Mouse (Mus musculus): ENCODE data around the gene Scn2a. TPM values are rescaled to one million over a fixed set of nuclear protein-coding genes. Genes with fewer than 3 reads are reported as not detected.

Scn2a gene
- polyA plus RNA-seq, 1 experiment from 2014 or later, result 3.0 TPM

DNA sequence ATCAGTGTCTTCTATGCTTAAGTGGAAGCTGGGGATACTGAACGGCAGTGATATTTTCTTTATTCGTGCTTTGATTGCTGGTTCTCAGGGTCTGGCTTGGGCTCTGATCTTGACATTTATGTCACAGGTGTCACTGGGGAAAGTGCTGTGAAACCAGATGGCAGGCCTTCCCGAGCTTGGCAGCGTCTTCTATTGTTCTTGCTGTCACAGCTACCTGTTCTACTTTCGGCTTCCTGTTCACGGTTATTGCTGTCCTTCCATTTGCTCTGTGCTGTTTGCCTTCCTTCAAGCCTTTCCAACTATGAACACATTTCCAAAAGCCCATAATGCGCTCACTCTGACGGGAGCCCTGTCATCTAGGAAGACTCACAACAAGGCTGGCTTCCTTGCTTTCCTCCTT, 37.9 kb downstream of the Scn2a start:
- no peaks in the 10 kb centered on the region for H3K36me3 ChIP-seq (ENCODE audit: control insufficient read depth, insufficient read depth, low read length)
- 80% methylated on average over 8 of the region's 8 CpGs for WGBS
- no peak overlapping the region for H3K27ac ChIP-seq (ENCODE audit: low read depth)
- H3K27me3 ChIP-seq (replicated peaks; ENCODE audit: control insufficient read depth, insufficient read depth, low read length), result no peaks in the 10 kb centered on the region
- no peaks in the 10 kb centered on the region for H3K9me3 ChIP-seq (ENCODE audit: control insufficient read depth, low read length)
- H3K4me2 ChIP-seq (ENCODE audit: low read length), result no peak overlapping the region
- DNase-seq (ENCODE audit: low spot score) (no peak), ATAC-seq (replicated peaks; ENCODE audit: low FRiP score, low TSS enrichment, low read depth) (no peak)
- no peak overlapping the region for H3K9ac ChIP-seq (ENCODE audit: low read length)
- H3K4me1 ChIP-seq (replicated peaks; ENCODE audit: control insufficient read depth, insufficient read depth, low read length), result no peaks in the 10 kb centered on the region
- H3K4me3 ChIP-seq (ENCODE audit: low read depth, low read length), result no peak overlapping the region

DNA sequence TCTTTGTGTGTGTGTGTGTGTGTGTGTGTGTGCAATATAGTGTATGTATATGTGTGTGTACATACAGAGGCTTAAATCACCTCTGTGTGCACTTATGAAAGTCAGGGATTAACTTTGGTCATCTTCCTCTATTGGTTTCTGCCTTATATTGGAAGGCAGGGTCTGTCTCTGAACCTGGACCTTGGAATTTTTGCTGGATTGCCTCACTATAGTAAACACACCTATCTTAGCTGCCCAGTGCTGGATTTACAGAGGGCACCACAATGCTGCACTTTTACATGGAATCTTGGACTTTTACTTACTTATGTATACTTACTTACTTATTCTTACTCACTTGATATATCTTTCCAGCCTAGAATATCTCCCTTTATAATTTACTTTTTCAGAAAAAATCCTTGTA, 43.3 kb downstream of the Scn2a start:
- Histone ChIP-seq H3K4me3 (ENCODE audit: low read depth, low read length) (no peak overlapping the region), H3K9ac (ENCODE audit: low read length) (no peak overlapping the region), H3K36me3 (ENCODE audit: control insufficient read depth, insufficient read depth, low read length) (no peaks in the 10 kb centered on the region), H3K9me3 (ENCODE audit: control insufficient read depth, low read length) (no peaks in the 10 kb centered on the region), H3K27ac (ENCODE audit: low read depth) (no peak overlapping the region), H3K4me2 (ENCODE audit: low read length) (no peak overlapping the region), H3K4me1 (replicated peaks; ENCODE audit: control insufficient read depth, insufficient read depth, low read length) (0 out of 2 replicates have a peak, but pooled peaks cover 3% of the 10 kb centered on the region), H3K27me3 (replicated peaks; ENCODE audit: control insufficient read depth, insufficient read depth, low read length) (no peaks in the 10 kb centered on the region)
- ATAC-seq (replicated peaks; ENCODE audit: low FRiP score, low TSS enrichment, low read depth) (no peak), DNase-seq (ENCODE audit: low spot score) (no peak)

DNA sequence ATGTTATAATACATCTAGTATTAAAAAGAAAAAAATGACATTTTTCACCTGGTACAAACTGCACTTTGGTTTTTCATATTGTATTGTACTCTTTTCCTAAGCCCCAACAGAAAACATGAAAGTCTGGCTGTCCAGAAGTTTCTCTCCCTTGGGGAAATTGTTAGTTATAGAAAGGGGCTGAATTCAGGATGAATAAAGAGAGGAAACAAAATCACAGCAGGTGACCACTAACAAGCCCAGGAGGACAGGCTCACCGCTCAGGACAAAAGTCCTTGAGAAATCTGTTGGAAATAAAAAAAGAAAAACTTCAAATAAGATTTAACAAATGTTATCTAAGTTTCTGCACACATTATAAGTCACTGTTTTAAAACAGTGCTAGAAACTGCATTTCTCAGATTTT, 43.9 kb downstream of the Scn2a start:
- Histone ChIP-seq H3K36me3 (ENCODE audit: control insufficient read depth, insufficient read depth, low read length) (no peaks in the 10 kb centered on the region), H3K9ac (ENCODE audit: low read length) (no peak overlapping the region), H3K4me2 (ENCODE audit: low read length) (no peak overlapping the region), H3K27me3 (replicated peaks; ENCODE audit: control insufficient read depth, insufficient read depth, low read length) (no peaks in the 10 kb centered on the region), H3K9me3 (ENCODE audit: control insufficient read depth, low read length) (no peaks in the 10 kb centered on the region), H3K4me1 (replicated peaks; ENCODE audit: control insufficient read depth, insufficient read depth, low read length) (0 out of 2 replicates have a peak, but pooled peaks cover 3% of the 10 kb centered on the region), H3K4me3 (ENCODE audit: low read depth, low read length) (no peak overlapping the region), H3K27ac (ENCODE audit: low read depth) (no peak overlapping the region)
- 82% methylated on average over 1 of the region's 1 CpGs for WGBS
- ATAC-seq (replicated peaks; ENCODE audit: low FRiP score, low TSS enrichment, low read depth), result no peak
- DNase-seq (ENCODE audit: low spot score), result no peak

DNA sequence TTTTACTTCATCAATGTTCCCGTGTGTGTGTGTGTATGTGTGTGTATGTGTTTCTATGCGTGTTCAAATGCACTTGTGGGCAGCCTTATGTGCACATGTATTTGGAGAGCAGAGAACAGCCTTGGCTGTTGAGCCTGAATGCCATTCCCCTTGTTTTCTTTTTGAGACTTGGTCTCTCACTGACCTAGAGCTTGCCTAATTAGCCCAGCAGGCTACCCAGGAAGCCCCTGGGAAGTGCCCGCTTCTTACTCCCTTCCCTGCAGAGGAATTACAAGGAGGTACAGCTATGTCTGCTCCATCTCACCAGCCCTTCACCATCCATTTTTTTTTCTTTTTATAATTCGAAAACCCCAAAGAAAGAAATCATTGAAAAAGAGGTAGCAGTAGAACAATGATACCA, 44.6 kb downstream of the Scn2a start:
- WGBS, result 60% methylated on average over 4 of the region's 4 CpGs
- no peak for ATAC-seq (replicated peaks; ENCODE audit: low FRiP score, low TSS enrichment, low read depth)
- H3K4me3 ChIP-seq (ENCODE audit: low read depth, low read length), result no peak overlapping the region
- no peaks in the 10 kb centered on the region for H3K27me3 ChIP-seq (replicated peaks; ENCODE audit: control insufficient read depth, insufficient read depth, low read length)
- DNase-seq (ENCODE audit: low spot score), result no peak
- no peaks in the 10 kb centered on the region for H3K36me3 ChIP-seq (ENCODE audit: control insufficient read depth, insufficient read depth, low read length)
- no peaks in the 10 kb centered on the region for H3K9me3 ChIP-seq (ENCODE audit: control insufficient read depth, low read length)
- H3K9ac ChIP-seq (ENCODE audit: low read length), result no peak overlapping the region
- 0 out of 2 replicates have a peak, but pooled peaks cover 3% of the 10 kb centered on the region for H3K4me1 ChIP-seq (replicated peaks; ENCODE audit: control insufficient read depth, insufficient read depth, low read length)
- H3K4me2 ChIP-seq (ENCODE audit: low read length), result no peak overlapping the region
- H3K27ac ChIP-seq (ENCODE audit: low read depth), result no peak overlapping the region

DNA sequence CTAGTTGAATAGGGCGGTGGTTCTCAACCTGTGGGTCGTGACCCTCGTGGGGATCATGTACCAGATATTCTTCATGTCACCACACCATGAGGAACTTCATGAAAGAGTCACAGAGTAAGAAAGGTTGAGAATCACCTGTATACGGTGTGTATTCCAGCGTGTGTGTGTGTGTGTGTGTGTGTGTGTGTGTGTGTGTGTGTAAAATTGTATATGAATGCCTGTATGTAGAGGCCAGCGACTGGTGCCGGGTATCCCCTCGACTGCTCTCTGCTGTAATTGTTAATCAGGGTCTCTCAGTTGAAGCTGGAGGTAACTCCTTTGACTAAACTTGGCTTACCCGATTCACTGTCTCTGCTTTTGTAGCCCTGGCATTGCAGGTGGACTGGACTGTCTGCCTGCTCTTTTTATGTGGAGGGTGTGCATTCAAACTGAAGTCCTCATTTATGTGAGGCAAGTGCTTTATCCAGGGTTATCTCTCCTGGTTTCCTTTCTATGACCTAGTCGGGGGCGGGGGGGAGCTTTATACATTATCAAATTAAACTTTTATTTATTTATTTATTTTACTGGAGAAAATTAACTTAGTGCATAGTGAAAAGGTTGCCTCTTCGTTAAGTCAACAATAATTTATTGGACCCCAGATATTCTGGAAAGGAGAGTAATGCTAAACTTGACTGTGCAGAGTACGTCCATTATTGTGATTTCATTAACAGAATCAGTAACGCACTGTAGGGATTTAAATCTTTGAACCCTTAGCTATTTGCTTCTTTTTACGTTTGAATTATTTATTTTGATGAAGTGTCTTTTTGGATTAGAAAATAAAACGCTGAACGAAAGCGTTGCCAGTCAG, 47.2 kb downstream of the Scn2a start:
- Histone ChIP-seq H3K36me3 (ENCODE audit: control insufficient read depth, insufficient read depth, low read length) (no peaks in the 10 kb centered on the region), H3K4me3 (ENCODE audit: low read depth, low read length) (peak overlapping the region; percentile 38), H3K9me3 (ENCODE audit: control insufficient read depth, low read length) (no peaks in the 10 kb centered on the region), H3K4me2 (ENCODE audit: low read length) (peak overlapping the region; percentile 50), H3K9ac (ENCODE audit: low read length) (no peak overlapping the region), H3K27ac (ENCODE audit: low read depth) (no peak overlapping the region), H3K27me3 (replicated peaks; ENCODE audit: control insufficient read depth, insufficient read depth, low read length) (no peaks in the 10 kb centered on the region), H3K4me1 (replicated peaks; ENCODE audit: control insufficient read depth, insufficient read depth, low read length) (0 out of 2 replicates have a peak, but pooled peaks cover 3% of the 10 kb centered on the region)
- ATAC-seq (replicated peaks; ENCODE audit: low FRiP score, low TSS enrichment, low read depth) (peak; percentile 78), DNase-seq (ENCODE audit: low spot score) (no peak)
- 56% methylated on average over 18 of the region's 18 CpGs for WGBS

DNA sequence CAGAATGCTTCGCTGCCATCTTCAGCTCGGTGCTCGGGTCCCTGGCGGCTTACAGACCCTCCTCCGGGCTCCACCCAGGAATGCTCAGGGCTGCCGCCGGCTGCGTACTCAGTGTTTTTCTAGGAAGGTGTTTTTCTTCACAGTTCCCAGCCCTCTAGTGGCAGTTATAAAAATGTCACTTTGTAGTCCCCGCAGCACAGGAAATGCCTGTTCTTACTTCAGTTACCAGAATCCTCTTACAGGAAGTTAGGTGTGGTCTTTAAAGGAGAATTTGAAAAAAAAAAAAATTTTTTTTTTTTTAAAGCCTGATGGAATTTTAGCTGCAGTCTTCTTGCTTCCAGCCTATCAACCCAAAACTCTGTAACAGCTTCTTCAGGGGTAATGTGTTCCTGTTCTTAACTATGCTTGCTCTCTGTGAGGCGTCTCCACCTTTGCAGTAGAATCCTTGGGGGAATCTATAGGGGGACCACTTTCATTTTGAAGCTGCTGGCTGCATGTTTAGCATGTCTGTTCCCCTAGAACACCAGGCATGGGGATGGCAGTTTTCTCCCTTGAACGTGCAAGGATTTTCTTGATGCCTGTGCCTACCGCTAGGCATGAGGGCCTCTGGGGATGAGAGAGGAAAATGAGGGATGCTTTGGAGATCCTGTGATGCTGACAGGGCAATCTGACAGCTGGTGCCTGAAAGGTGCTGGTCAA, 48.0 kb downstream of the Scn2a start:
- H3K27me3 ChIP-seq (replicated peaks; ENCODE audit: control insufficient read depth, insufficient read depth, low read length), result no peaks in the 10 kb centered on the region
- ATAC-seq (replicated peaks; ENCODE audit: low FRiP score, low TSS enrichment, low read depth) (peak; percentile 93), DNase-seq (ENCODE audit: low spot score) (peak; percentile 78)
- 0 out of 2 replicates have a peak, but pooled peaks cover 3% of the 10 kb centered on the region for H3K4me1 ChIP-seq (replicated peaks; ENCODE audit: control insufficient read depth, insufficient read depth, low read length)
- H3K9me3 ChIP-seq (ENCODE audit: control insufficient read depth, low read length), result no peaks in the 10 kb centered on the region
- H3K27ac ChIP-seq (ENCODE audit: low read depth), result no peak overlapping the region
- no peaks in the 10 kb centered on the region for H3K36me3 ChIP-seq (ENCODE audit: control insufficient read depth, insufficient read depth, low read length)
- H3K4me2 ChIP-seq (ENCODE audit: low read length), result peak overlapping the region; percentile 50
- 0 out of 2 replicates have a peak overlapping the region, but pooled peaks have one; percentile 32 for H3K9ac ChIP-seq (ENCODE audit: low read length)
- peak overlapping the region; percentile 38 for H3K4me3 ChIP-seq (ENCODE audit: low read depth, low read length)
- WGBS, result 18% methylated on average over 12 of the region's 12 CpGs

DNA sequence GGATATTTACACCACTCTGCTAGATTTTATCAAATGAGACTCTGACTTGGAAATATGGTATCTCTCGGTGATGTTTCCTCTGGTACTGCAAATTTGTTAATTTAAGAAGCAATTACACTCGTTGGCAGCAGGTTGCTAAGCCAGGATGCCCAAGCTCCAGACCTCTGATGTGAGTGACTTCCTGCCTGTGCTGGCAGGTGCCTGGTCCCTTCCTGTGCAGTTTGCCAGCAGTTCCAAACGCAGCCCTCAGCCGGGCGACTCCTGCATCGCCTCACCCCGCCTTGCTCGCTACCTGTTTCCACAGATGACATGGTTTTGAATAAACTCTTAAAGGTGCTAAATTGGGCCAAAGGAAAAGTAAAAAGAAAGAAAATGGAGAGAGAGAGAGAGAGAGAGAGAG, 49.0 kb downstream of the Scn2a start:
- 73% methylated on average over 8 of the region's 8 CpGs for WGBS
- no peak overlapping the region for H3K9ac ChIP-seq (ENCODE audit: low read length)

DNA sequence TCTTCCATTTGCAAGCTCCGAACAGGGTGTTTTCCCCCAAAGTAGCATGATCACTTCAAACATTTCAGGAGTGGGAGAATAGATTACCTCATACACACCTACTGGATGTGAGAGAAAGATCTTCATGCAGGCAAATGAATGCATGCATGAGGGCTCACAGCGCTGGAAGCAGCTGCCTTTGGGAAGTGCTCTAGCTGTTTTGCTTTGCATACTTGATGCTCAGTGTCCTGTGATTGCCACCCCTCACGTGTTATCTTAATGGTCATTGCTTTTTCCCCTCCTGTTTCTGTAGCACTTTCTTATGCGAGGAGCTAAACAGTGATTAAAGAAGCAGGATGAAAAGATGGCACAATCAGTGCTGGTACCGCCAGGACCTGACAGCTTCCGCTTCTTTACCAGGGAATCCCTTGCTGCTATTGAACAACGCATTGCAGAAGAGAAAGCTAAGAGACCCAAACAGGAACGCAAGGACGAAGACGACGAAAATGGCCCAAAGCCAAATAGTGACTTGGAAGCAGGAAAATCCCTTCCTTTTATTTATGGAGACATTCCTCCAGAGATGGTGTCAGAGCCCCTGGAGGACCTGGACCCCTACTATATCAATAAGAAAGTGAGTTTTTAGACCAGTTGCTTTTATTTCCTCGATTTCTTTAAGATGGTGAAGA, 49.7 kb downstream of the Scn2a start:
- WGBS, result 62% methylated on average over 12 of the region's 12 CpGs
- Histone ChIP-seq H3K27ac (ENCODE audit: low read depth) (no peak overlapping the region), H3K4me1 (replicated peaks; ENCODE audit: control insufficient read depth, insufficient read depth, low read length) (0 out of 2 replicates have a peak, but pooled peaks cover 3% of the 10 kb centered on the region), H3K9ac (ENCODE audit: low read length) (no peak overlapping the region), H3K9me3 (ENCODE audit: control insufficient read depth, low read length) (no peaks in the 10 kb centered on the region), H3K4me2 (ENCODE audit: low read length) (no peak overlapping the region), H3K36me3 (ENCODE audit: control insufficient read depth, insufficient read depth, low read length) (no peaks in the 10 kb centered on the region), H3K27me3 (replicated peaks; ENCODE audit: control insufficient read depth, insufficient read depth, low read length) (no peaks in the 10 kb centered on the region), H3K4me3 (ENCODE audit: low read depth, low read length) (no peak overlapping the region)
- DNase-seq (ENCODE audit: low spot score) (no peak), ATAC-seq (replicated peaks; ENCODE audit: low FRiP score, low TSS enrichment, low read depth) (no peak)

More for the DNA sequence above, 49.0 kb downstream of the Scn2a start:
- Histone ChIP-seq H3K27me3 (replicated peaks; ENCODE audit: control insufficient read depth, insufficient read depth, low read length) (no peaks in the 10 kb centered on the region), H3K4me3 (ENCODE audit: low read depth, low read length) (no peak overlapping the region), H3K36me3 (ENCODE audit: control insufficient read depth, insufficient read depth, low read length) (no peaks in the 10 kb centered on the region), H3K4me2 (ENCODE audit: low read length) (no peak overlapping the region), H3K9me3 (ENCODE audit: control insufficient read depth, low read length) (no peaks in the 10 kb centered on the region), H3K27ac (ENCODE audit: low read depth) (no peak overlapping the region), H3K4me1 (replicated peaks; ENCODE audit: control insufficient read depth, insufficient read depth, low read length) (0 out of 2 replicates have a peak, but pooled peaks cover 3% of the 10 kb centered on the region)
- DNase-seq (ENCODE audit: low spot score), result no peak
- no peak for ATAC-seq (replicated peaks; ENCODE audit: low FRiP score, low TSS enrichment, low read depth)
